In genomic region chr7:99057053-99057630, GRCm38 (mm10) we compare ENCODE assay signal across 18 mouse cellular contexts.
DNase-seq lines count a peak whose midpoint lies in the region; ATAC-seq lines count a peak whose summit lies in the region.
"Had no signal": no experiment of that assay in that cellular context is flagged by ENCODE, and none has a peak within 500 bp of the region (broad histone marks: within the 10 kb centered on the region; RNA-seq: fewer than 3 reads in every experiment).

No protein-coding gene starts in this region.

- H3K9ac ChIP-seq in hindbrain, embryonic 11.5 days (ENCODE audit: low read depth, low read length), result no peak overlapping the region
- H3K9ac ChIP-seq: forebrain, embryonic 13.5 days; limb, embryonic 15.5 days; midbrain, embryonic 13.5 days had no signal

- intact Hi-C loops in heart, postnatal 14 days (cut with DNase I), result no loop called here
- intact Hi-C loops in left cerebral cortex, postnatal 14 days (cut with DNase I), result no loop called here

- no peak overlapping the region for H3K4me3 ChIP-seq in hindbrain, embryonic 11.5 days (ENCODE audit: low read depth, low read length)
- H3K4me3 ChIP-seq: forebrain, embryonic 13.5 days; heart, adult 2 months; limb, embryonic 15.5 days; midbrain, embryonic 13.5 days had no signal

- no peak overlapping the region for H3K27ac ChIP-seq in hindbrain, embryonic 11.5 days (ENCODE audit: low read depth, low read length)
- H3K27ac ChIP-seq: forebrain, embryonic 13.5 days; heart, adult 2 months; limb, embryonic 15.5 days; midbrain, embryonic 13.5 days had no signal

- H3K4me1 ChIP-seq in hindbrain, embryonic 11.5 days (replicated peaks; ENCODE audit: control insufficient read depth, insufficient read depth, low read length), result no peaks in the 10 kb centered on the region
- H3K4me1 ChIP-seq: forebrain, embryonic 13.5 days; midbrain, embryonic 13.5 days had no signal

- no peaks in the 10 kb centered on the region for H3K27me3 ChIP-seq in hindbrain, embryonic 11.5 days (ENCODE audit: control insufficient read depth, insufficient read depth, low read length)
- H3K27me3 ChIP-seq: forebrain, embryonic 13.5 days; limb, embryonic 15.5 days; midbrain, embryonic 13.5 days had no signal

- DNase-seq in heart, adult 9 months (ENCODE audit: low spot score in 2 of 2), result peak; percentile 20 to 32
- no peak for DNase-seq in heart, postnatal 14 days
- peak; percentile 31 to 50 for DNase-seq in urinary bladder, adult 18-20 months (ENCODE audit: low spot score in 2 of 2)
- no peak for DNase-seq in urinary bladder, postnatal 4 days (ENCODE audit: low spot score in 2 of 2)
- DNase-seq in adrenal gland, postnatal 36 days, result peak; percentile 44 to 58
- peak; percentile 26 for DNase-seq in retina, postnatal 1 day
- DNase-seq in hindbrain, embryonic 11.5 days (ENCODE audit: low spot score), result no peak
- DNase-seq in left cerebral cortex, postnatal 14 days (ENCODE audit: low spot score in 2 of 2), result no peak
- DNase-seq: cerebellum, adult 2 months; layer of hippocampus, adult 9-11 months; right cerebral cortex, postnatal 14 days; thymus, postnatal 4 days had no signal

- no peak overlapping the region for H3K4me2 ChIP-seq in hindbrain, embryonic 11.5 days (replicated peaks; ENCODE audit: low read depth, low read length)
- H3K4me2 ChIP-seq: forebrain, embryonic 13.5 days; limb, embryonic 15.5 days; midbrain, embryonic 13.5 days had no signal

- 88% methylated on average over 17 of the region's 17 CpGs for WGBS in hindbrain, embryonic 11.5 days

- no peaks in the 10 kb centered on the region for H3K36me3 ChIP-seq in hindbrain, embryonic 11.5 days (ENCODE audit: control insufficient read depth, insufficient read depth, low read length)
- H3K36me3 ChIP-seq: limb, embryonic 15.5 days; midbrain, embryonic 13.5 days had no signal

- no peak for ATAC-seq in hindbrain, embryonic 11.5 days (ENCODE audit: low FRiP score)
- ATAC-seq: activated CD4-positive, CD25-positive, alpha-beta regulatory T cell, adult 4 months; CD4-positive, CD25-positive, alpha-beta regulatory T cell, adult 4 months; forebrain, embryonic 13.5 days; midbrain, embryonic 13.5 days had no signal

- H3K9me3 ChIP-seq in hindbrain, embryonic 11.5 days (ENCODE audit: control insufficient read depth, low read length), result no peaks in the 10 kb centered on the region
- H3K9me3 ChIP-seq: forebrain, embryonic 13.5 days; limb, embryonic 15.5 days had no signal

Comparison
In these comparisons a context has a peak if more than half of its experiments do, and no peak if none do; other contexts are left out.
1. DNase-seq: peak in heart, adult 9 months (2 of 2), urinary bladder, adult 18-20 months (2 of 2), adrenal gland, postnatal 36 days (2 of 2) and retina, postnatal 1 day (single experiment); none in heart, postnatal 14 days (0 of 2), urinary bladder, postnatal 4 days (0 of 2), hindbrain, embryonic 11.5 days (single experiment) and left cerebral cortex, postnatal 14 days (0 of 2).